Mouse (Mus musculus) liver, embryonic 14.5 days (tissue): ENCODE measurements at regions not wholly inside any gene's neighbourhood (a gene's known extent, or its start where the extent isn't known, plus 50 kb on each side); places are given as distances from the start of the nearest gene placed in this dataset.

Source experiments
- CTCF ChIP-seq: IDR thresholded peaks from 2 replicates; pipeline ENCODE4 v1.5.1; 2016; ENCODE audit warnings: antibody characterized with exemption, low read depth, control low read depth
- EP300 ChIP-seq: IDR thresholded peaks from 2 replicates; pipeline ENCODE4 v1.6.1; 2016; ENCODE audit warnings: antibody characterized with exemption, low read depth

GRCm38 (mm10) chr1:8173196-8173595 lies 3240.7 kb upstream of the A830018L16Rik start:
- TF ChIP-seq CTCF (no peak), EP300 (no peak)
